Mouse (Mus musculus): ENCODE results near the gene Narfl. TPM values are rescaled to one million over a fixed set of nuclear protein-coding genes. Genes with fewer than 3 reads are reported as not detected.
A peak's percentile ranks its signal among the peaks of the same experiment; 100 is the strongest.
"Not testable (repeated sequence)": the region's sequence is repeated elsewhere in the genome, so short reads cannot be mapped to it uniquely, and the experiment has no call there.

Narfl gene
- polyA plus RNA-seq, 1 experiment from 2014 or later, result 33.3 TPM

GRCm38 (mm10) chr17:25801029-25801428 is 27.5 kb downstream of the Narfl start:
- WGBS, result 6% methylated on average over 6 of the region's 6 CpGs
- Histone ChIP-seq H3K4me2 (ENCODE audit: low read length) (no peak overlapping the region), H3K36me3 (ENCODE audit: control insufficient read depth, insufficient read depth, low read length) (no peaks in the 10 kb centered on the region), H3K9ac (replicated peaks; ENCODE audit: low read length) (no peak overlapping the region), H3K9me3 (ENCODE audit: control insufficient read depth, low read length) (no peaks in the 10 kb centered on the region), H3K27me3 (ENCODE audit: control insufficient read depth, insufficient read depth, low read length) (no peaks in the 10 kb centered on the region), H3K27ac (replicated peaks; ENCODE audit: low read depth, low read length) (no peak overlapping the region), H3K4me3 (replicated peaks; ENCODE audit: low read depth, low read length) (no peak overlapping the region), H3K4me1 (ENCODE audit: control insufficient read depth, insufficient read depth, low read length) (peaks cover 31% of the 10 kb centered on the region)
- DNase-seq (peak; percentile 90), ATAC-seq (ENCODE audit: low FRiP score, low TSS enrichment) (no peak)

GRCm38 (mm10) chr17:25802825-25803517 is 29.4 kb downstream of the Narfl start:
- Histone ChIP-seq H3K36me3 (ENCODE audit: control insufficient read depth, insufficient read depth, low read length) (no peaks in the 10 kb centered on the region), H3K4me1 (ENCODE audit: control insufficient read depth, insufficient read depth, low read length) (peaks cover 24% of the 10 kb centered on the region), H3K27me3 (ENCODE audit: control insufficient read depth, insufficient read depth, low read length) (no peaks in the 10 kb centered on the region), H3K9me3 (ENCODE audit: control insufficient read depth, low read length) (no peaks in the 10 kb centered on the region), H3K9ac (replicated peaks; ENCODE audit: low read length) (peak overlapping the region; percentile 51), H3K4me3 (replicated peaks; ENCODE audit: low read depth, low read length) (peak overlapping the region; percentile 14), H3K27ac (replicated peaks; ENCODE audit: low read depth, low read length) (peak overlapping the region; percentile 96), H3K4me2 (ENCODE audit: low read length) (peak overlapping the region; percentile 49)
- ATAC-seq (ENCODE audit: low FRiP score, low TSS enrichment) (peak; percentile 87), DNase-seq (peak; percentile 90)
- 6% methylated on average over 10 of the region's 10 CpGs for WGBS

GRCm38 (mm10) chr17:25806507-25806906 is 32.9 kb downstream of the Narfl start:
- Histone ChIP-seq H3K4me3 (replicated peaks; ENCODE audit: low read depth, low read length) (no peak overlapping the region), H3K4me1 (ENCODE audit: control insufficient read depth, insufficient read depth, low read length) (peaks cover 46% of the 10 kb centered on the region), H3K9me3 (ENCODE audit: control insufficient read depth, low read length) (no peaks in the 10 kb centered on the region), H3K4me2 (ENCODE audit: low read length) (no peak overlapping the region), H3K27ac (replicated peaks; ENCODE audit: low read depth, low read length) (no peak overlapping the region), H3K9ac (replicated peaks; ENCODE audit: low read length) (no peak overlapping the region), H3K27me3 (ENCODE audit: control insufficient read depth, insufficient read depth, low read length) (no peaks in the 10 kb centered on the region), H3K36me3 (ENCODE audit: control insufficient read depth, insufficient read depth, low read length) (no peaks in the 10 kb centered on the region)
- no peak for DNase-seq
- WGBS, result 91% methylated on average over 4 of the region's 4 CpGs
- no peak for ATAC-seq (ENCODE audit: low FRiP score, low TSS enrichment)

GRCm38 (mm10) chr17:25807452-25807851 is 33.9 kb downstream of the Narfl start:
- not testable (repeated sequence) for H3K9me3 ChIP-seq (ENCODE audit: control insufficient read depth, low read length); DNase-seq; H3K4me3 ChIP-seq (replicated peaks; ENCODE audit: low read depth, low read length); H3K27me3 ChIP-seq (ENCODE audit: control insufficient read depth, insufficient read depth, low read length); ATAC-seq (ENCODE audit: low FRiP score, low TSS enrichment); H3K9ac ChIP-seq (replicated peaks; ENCODE audit: low read length); H3K4me2 ChIP-seq (ENCODE audit: low read length); H3K36me3 ChIP-seq (ENCODE audit: control insufficient read depth, insufficient read depth, low read length); H3K27ac ChIP-seq (replicated peaks; ENCODE audit: low read depth, low read length)
- H3K4me1 ChIP-seq (ENCODE audit: control insufficient read depth, insufficient read depth, low read length), result peaks cover 45% of the 10 kb centered on the region
- WGBS, result 60% methylated on average over 2 of the region's 2 CpGs

- Histone ChIP-seq H3K36me3 (ENCODE audit: control insufficient read depth, insufficient read depth, low read length) (no peaks in the 10 kb centered on the region), H3K27ac (replicated peaks; ENCODE audit: low read depth, low read length) (peak overlapping the region; percentile 99), H3K9me3 (ENCODE audit: control insufficient read depth, low read length) (no peaks in the 10 kb centered on the region), H3K27me3 (ENCODE audit: control insufficient read depth, insufficient read depth, low read length) (no peaks in the 10 kb centered on the region), H3K4me3 (replicated peaks; ENCODE audit: low read depth, low read length) (peak overlapping the region; percentile 86), H3K9ac (replicated peaks; ENCODE audit: low read length) (peak overlapping the region; percentile 96; the same call in 1 of the 2 replicates), H3K4me1 (ENCODE audit: control insufficient read depth, insufficient read depth, low read length) (peaks cover 45% of the 10 kb centered on the region), H3K4me2 (ENCODE audit: low read length) (peak overlapping the region; percentile 95)
- DNase-seq (no peak), ATAC-seq (ENCODE audit: low FRiP score, low TSS enrichment) (no peak)
- 31% methylated on average over 5 of the region's 5 CpGs for WGBS
These were observed 34.5 kb downstream of the Narfl start for GRCm38 (mm10) chr17:25808028-25808427.

- Histone ChIP-seq H3K4me3 (replicated peaks; ENCODE audit: low read depth, low read length) (peak within 1 kb of the TSS; percentile 86), H3K27ac (replicated peaks; ENCODE audit: low read depth, low read length) (peak within 1 kb of the TSS; percentile 99), H3K9ac (replicated peaks; ENCODE audit: low read length) (peak within 1 kb of the TSS; percentile 96), H3K27me3 (ENCODE audit: control insufficient read depth, insufficient read depth, low read length) (no peaks in the 10 kb centered on the region), H3K4me2 (ENCODE audit: low read length) (peak within 1 kb of the TSS; percentile 95), H3K36me3 (ENCODE audit: control insufficient read depth, insufficient read depth, low read length) (no peaks in the 10 kb centered on the region), H3K4me1 (ENCODE audit: control insufficient read depth, insufficient read depth, low read length) (peaks cover 42% of the 10 kb centered on the region), H3K9me3 (ENCODE audit: control insufficient read depth, low read length) (no peaks in the 10 kb centered on the region)
- ATAC-seq (ENCODE audit: low FRiP score, low TSS enrichment) (peak; percentile 90), DNase-seq (peak; percentile 98)
- WGBS, result under 1% methylated on average over 100 of the region's 100 CpGs
These were observed 35.4 kb downstream of the Narfl start, which contains the start of gene Fbxl16 for GRCm38 (mm10) chr17:25808789-25809605. Gene Fbxl16, plus strand, starts transcription at chr17:25809085.

- H3K4me1 ChIP-seq (ENCODE audit: control insufficient read depth, insufficient read depth, low read length), result peaks cover 41% of the 10 kb centered on the region
- H3K27ac ChIP-seq (replicated peaks; ENCODE audit: low read depth, low read length), result peak overlapping the region; percentile 99
- H3K36me3 ChIP-seq (ENCODE audit: control insufficient read depth, insufficient read depth, low read length), result no peaks in the 10 kb centered on the region
- 5% methylated on average over 25 of the region's 25 CpGs for WGBS
- H3K4me3 ChIP-seq (replicated peaks; ENCODE audit: low read depth, low read length), result peak overlapping the region; percentile 86
- ATAC-seq (ENCODE audit: low FRiP score, low TSS enrichment) (peak; percentile 35), DNase-seq (no peak)
- peak overlapping the region; percentile 96 for H3K9ac ChIP-seq (replicated peaks; ENCODE audit: low read length)
- H3K9me3 ChIP-seq (ENCODE audit: control insufficient read depth, low read length), result no peaks in the 10 kb centered on the region
- no peaks in the 10 kb centered on the region for H3K27me3 ChIP-seq (ENCODE audit: control insufficient read depth, insufficient read depth, low read length)
- peak overlapping the region; percentile 95 for H3K4me2 ChIP-seq (ENCODE audit: low read length)
These were observed 36.2 kb downstream of the Narfl start for GRCm38 (mm10) chr17:25809606-25810340.

GRCm38 (mm10) chr17:25810890-25811289 is 37.3 kb downstream of the Narfl start:
- H3K9me3 ChIP-seq (ENCODE audit: control insufficient read depth, low read length), result no peaks in the 10 kb centered on the region

More at GRCm38 (mm10) chr17:25810890-25811289, 37.3 kb downstream of the Narfl start:
- Histone ChIP-seq H3K4me1 (ENCODE audit: control insufficient read depth, insufficient read depth, low read length) (peaks cover 41% of the 10 kb centered on the region), H3K27me3 (ENCODE audit: control insufficient read depth, insufficient read depth, low read length) (no peaks in the 10 kb centered on the region), H3K4me3 (replicated peaks; ENCODE audit: low read depth, low read length) (peak overlapping the region; percentile 86; the same call in 1 of the 2 replicates), H3K36me3 (ENCODE audit: control insufficient read depth, insufficient read depth, low read length) (no peaks in the 10 kb centered on the region), H3K9ac (replicated peaks; ENCODE audit: low read length) (0 out of 2 replicates have a peak overlapping the region, but pooled peaks have one; percentile 16), H3K27ac (replicated peaks; ENCODE audit: low read depth, low read length) (no peak overlapping the region), H3K4me2 (ENCODE audit: low read length) (peak overlapping the region; percentile 95)
- ATAC-seq (ENCODE audit: low FRiP score, low TSS enrichment) (no peak), DNase-seq (no peak)
- WGBS, result 72% methylated on average over 4 of the region's 4 CpGs

Measured in midbrain, embryonic 14.5 days (tissue).